26 mouse cellular contexts compared by ENCODE assay signal in the genomic region with DNA sequence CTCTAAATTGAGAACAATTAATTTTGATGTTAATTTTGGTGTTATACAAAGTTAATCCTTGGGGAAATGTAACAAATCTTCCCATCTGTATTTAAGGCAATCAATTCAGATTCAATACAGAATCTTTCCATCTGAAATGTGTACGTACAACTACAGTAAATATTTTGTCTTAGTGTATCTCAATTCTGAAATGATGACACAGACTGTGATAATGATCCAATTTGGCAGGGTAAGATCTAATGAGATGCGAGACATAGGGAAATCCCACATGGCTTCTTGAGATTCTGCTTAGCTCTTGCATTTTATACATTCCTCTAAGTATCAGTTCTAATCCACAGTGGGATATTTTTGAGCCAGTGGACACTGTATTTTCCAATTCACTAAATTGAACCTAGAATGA.
"Had no signal": no experiment of that assay in that cellular context is flagged by ENCODE, and none has a peak within 500 bp of the region (broad histone marks: within the 10 kb centered on the region; RNA-seq: fewer than 3 reads in every experiment).

No protein-coding gene starts in this region.

- H3K4me1 ChIP-seq: embryonic facial prominence, embryonic 10.5 days; embryonic facial prominence, embryonic 12.5 days; embryonic facial prominence, embryonic 13.5 days; embryonic facial prominence, embryonic 15.5 days; forebrain, embryonic 13.5 days; forebrain, embryonic 15.5 days; heart, embryonic 10.5 days had no signal

- H3K27ac ChIP-seq: embryonic facial prominence, embryonic 10.5 days; embryonic facial prominence, embryonic 12.5 days; embryonic facial prominence, embryonic 13.5 days; embryonic facial prominence, embryonic 15.5 days; forebrain, embryonic 13.5 days; forebrain, embryonic 15.5 days; gastrocnemius, adult 2 months; heart, adult 2 months; heart, embryonic 10.5 days had no signal

- H3K4me3 ChIP-seq: embryonic facial prominence, embryonic 10.5 days; embryonic facial prominence, embryonic 12.5 days; embryonic facial prominence, embryonic 13.5 days; embryonic facial prominence, embryonic 15.5 days; erythroblast, embryonic 14.5 days; forebrain, embryonic 13.5 days; forebrain, embryonic 15.5 days; gastrocnemius, adult 2 months; heart, adult 2 months; heart, embryonic 10.5 days had no signal

- DNase-seq: cerebellum, adult 8-10 months; cerebellum, adult 9-10 months; cerebellum, adult 9-11 months; cerebellum, postnatal 10 days; cerebellum, postnatal 14 days; cerebellum, postnatal 25 days; cerebellum, postnatal 36 days; embryo, embryonic 11 days; forebrain, postnatal 0 days; gastrocnemius, adult 2 months; gastrocnemius, postnatal 10 days; gastrocnemius, postnatal 14 days; gastrocnemius, postnatal 25 days; gastrocnemius, postnatal 36 days; heart, adult 11 months; heart, adult 18-20 months; heart, adult 2 months had no signal

- H3K36me3 ChIP-seq: embryonic facial prominence, embryonic 10.5 days; embryonic facial prominence, embryonic 12.5 days; embryonic facial prominence, embryonic 13.5 days; embryonic facial prominence, embryonic 15.5 days; forebrain, embryonic 15.5 days; heart, embryonic 10.5 days had no signal

- ATAC-seq: forebrain, embryonic 13.5 days; forebrain, embryonic 15.5 days; forebrain, postnatal 0 days had no signal

- H3K27me3 ChIP-seq: embryonic facial prominence, embryonic 12.5 days; embryonic facial prominence, embryonic 13.5 days; embryonic facial prominence, embryonic 15.5 days; forebrain, embryonic 13.5 days; forebrain, embryonic 15.5 days had no signal

- H3K4me2 ChIP-seq: embryonic facial prominence, embryonic 12.5 days; embryonic facial prominence, embryonic 13.5 days; embryonic facial prominence, embryonic 15.5 days; forebrain, embryonic 13.5 days; forebrain, embryonic 15.5 days; heart, embryonic 11.5 days had no signal

- H3K9me3 ChIP-seq: embryonic facial prominence, embryonic 10.5 days; embryonic facial prominence, embryonic 12.5 days; embryonic facial prominence, embryonic 13.5 days; embryonic facial prominence, embryonic 15.5 days; forebrain, embryonic 13.5 days; forebrain, embryonic 15.5 days; heart, embryonic 10.5 days had no signal

- H3K9ac ChIP-seq: embryonic facial prominence, embryonic 12.5 days; embryonic facial prominence, embryonic 13.5 days; embryonic facial prominence, embryonic 15.5 days; forebrain, embryonic 13.5 days; forebrain, embryonic 15.5 days; forebrain, postnatal 0 days had no signal
